ENCODE assay signal across 8 mouse cellular contexts in genomic region chr1:86358906-86359797, GRCm38 (mm10). TPM values are rescaled to one million over a fixed set of nuclear protein-coding genes. Genes with fewer than 3 reads are reported as not detected.
DNase-seq lines count a peak whose midpoint lies in the region; ATAC-seq and TF ChIP-seq lines count a peak whose summit lies in the region.

TSS of gene Ncl (minus strand) at chr1:86359400.

- ATAC-seq in kidney, embryonic 14.5 days (ENCODE audit: low FRiP score, low TSS enrichment) = peak; percentile 98
- ATAC-seq in limb, embryonic 15.5 days (ENCODE audit: insufficient number of reproducible peaks, low FRiP score, low TSS enrichment, low read depth) = peak; percentile 98

- DNase-seq in A20 (ENCODE audit: low read depth, low spot score) = peak; percentile 99
- peak; percentile 98 to 99 for DNase-seq in heart, adult 9 months (ENCODE audit: low spot score in 2 of 2)
- peak; percentile 94 to 97 for DNase-seq in monocyte, adult 2 months (ENCODE audit: low read depth in 1 of 2, low spot score in 2 of 2)
- DNase-seq in spleen, postnatal 36 days (ENCODE audit: low spot score in 2 of 2) = peak; percentile 98

- under 1% methylated on average over 102 of the region's 102 CpGs for WGBS in kidney, embryonic 14.5 days
- WGBS in limb, embryonic 15.5 days = under 1% methylated on average over 102 of the region's 102 CpGs

- H3K36me3 ChIP-seq in kidney, embryonic 14.5 days (ENCODE audit: control insufficient read depth, insufficient read depth, low read length) = peaks cover 36% of the 10 kb centered on the region
- peaks cover 34% of the 10 kb centered on the region for H3K36me3 ChIP-seq in limb, embryonic 15.5 days

- H3K27me3 ChIP-seq in kidney, embryonic 14.5 days (ENCODE audit: control insufficient read depth, insufficient read depth, low read length) = no peaks in the 10 kb centered on the region
- H3K27me3 ChIP-seq in limb, embryonic 15.5 days = no peaks in the 10 kb centered on the region

- peak within 1 kb of the TSS; percentile 68 for H3K4me2 ChIP-seq in kidney, embryonic 14.5 days (replicated peaks; ENCODE audit: low read depth, low read length)
- H3K4me2 ChIP-seq in limb, embryonic 15.5 days = peak within 1 kb of the TSS; percentile 80

- H3K9me3 ChIP-seq in kidney, embryonic 14.5 days (ENCODE audit: control insufficient read depth, low read length) = no peaks in the 10 kb centered on the region
- H3K9me3 ChIP-seq in limb, embryonic 15.5 days = no peaks in the 10 kb centered on the region

- H3K4me3 ChIP-seq in bone marrow macrophage, adult 2 months (ENCODE audit: insufficient read depth, low read length) = peak within 1 kb of the TSS; percentile 89
- H3K4me3 ChIP-seq in embryonic fibroblast, embryonic 13.5 days (ENCODE audit: insufficient read depth, low read length) = peak within 1 kb of the TSS; percentile 80
- peak within 1 kb of the TSS; percentile 95 for H3K4me3 ChIP-seq in kidney, embryonic 14.5 days (ENCODE audit: low read length)
- peak within 1 kb of the TSS; percentile 80 for H3K4me3 ChIP-seq in limb, embryonic 15.5 days

- H3K4me1 ChIP-seq in bone marrow macrophage, adult 2 months (ENCODE audit: control insufficient read depth, insufficient read depth, low read length) = peaks cover 23% of the 10 kb centered on the region
- peaks cover 5% of the 10 kb centered on the region; the same call in 1 of the 2 replicates for H3K4me1 ChIP-seq in embryonic fibroblast, embryonic 13.5 days (ENCODE audit: control insufficient read depth, insufficient read depth, low read length)
- H3K4me1 ChIP-seq in kidney, embryonic 14.5 days (ENCODE audit: control insufficient read depth, insufficient read depth, low read length) = peaks cover 23% of the 10 kb centered on the region
- H3K4me1 ChIP-seq in limb, embryonic 15.5 days = peaks cover 19% of the 10 kb centered on the region

- H3K27ac ChIP-seq in bone marrow macrophage, adult 2 months (ENCODE audit: insufficient read depth, low read depth, low read length) = peak within 1 kb of the TSS; percentile 92
- H3K27ac ChIP-seq in embryonic fibroblast, embryonic 13.5 days (ENCODE audit: insufficient read depth, low read length) = peak within 1 kb of the TSS; percentile 94
- H3K27ac ChIP-seq in kidney, embryonic 14.5 days (ENCODE audit: low read depth, low read length) = peak within 1 kb of the TSS; percentile 99
- peak within 1 kb of the TSS; percentile 99 for H3K27ac ChIP-seq in limb, embryonic 15.5 days

- TF ChIP-seq POLR2A in bone marrow macrophage, adult 2 months (IDR thresholded peaks at IDR 0.05; ENCODE audit: borderline replicate concordance, low read depth, low read length) = peak; percentile 95
- peak; percentile 99 for TF ChIP-seq POLR2A in embryonic fibroblast, embryonic 13.5 days (IDR thresholded peaks at IDR 0.05; ENCODE audit: low read depth, low read length)

- H3K9ac ChIP-seq in kidney, embryonic 14.5 days (ENCODE audit: low read depth, low read length) = peak within 1 kb of the TSS; percentile 97
- H3K9ac ChIP-seq in limb, embryonic 15.5 days = peak within 1 kb of the TSS; percentile 82

- no peak for TF ChIP-seq CTCF in bone marrow macrophage, adult 2 months (IDR thresholded peaks at IDR 0.05; ENCODE audit: low read depth, low read length)
- no peak for TF ChIP-seq CTCF in embryonic fibroblast, embryonic 13.5 days (IDR thresholded peaks at IDR 0.05; ENCODE audit: borderline replicate concordance, insufficient read depth, low read length)

RNA-seq across cellular contexts. Expression of gene Ncl, which starts in this region (rescaled TPM):
- polyA plus RNA-seq in bone marrow macrophage, adult 2 months (2012; ENCODE audit: insufficient read depth, insufficient read length, missing spikeins) = 189 and 191 TPM in 2 replicates
- polyA plus RNA-seq in embryonic fibroblast, embryonic 13.5 days (2011; ENCODE audit: insufficient read length, low read depth, missing spikeins) = 469 and 498 TPM in 2 replicates
- 491 and 510 TPM in 2 replicates for polyA plus RNA-seq in kidney, embryonic 14.5 days (2014; fragmentation: Nextera tagmentation; extraction: Ambion mirVana)
- 356 and 369 TPM in 2 replicates for polyA plus RNA-seq in limb, embryonic 15.5 days (2015; fragmentation: Nextera tagmentation; extraction: Ambion mirVana)

Comparison
In these comparisons a context has a peak if more than half of its experiments do, and no peak if none do; other contexts are left out.
1. Peak in every context shown above with its lines: DNase-seq, ATAC-seq, H3K4me3 ChIP-seq and H3K27ac ChIP-seq.